Mouse (Mus musculus) intestine, postnatal 0 days (tissue): ENCODE measurements around the gene Tcerg1l. TPM values are rescaled to one million over a fixed set of nuclear protein-coding genes. Genes with fewer than 3 reads are reported as not detected.

Source experiments
- ATAC-seq: fragments of 200-750 bp; cut with Nextera tagmentation; 2 replicates; pipeline ENCODE4 v1.8.0; 2017; ENCODE audit warnings: mild to moderate bottlenecking, moderate TSS enrichment, moderate library complexity
- H3K27ac ChIP-seq: fragments of 300-500 bp; sonication (generic); 2 replicates; pipeline ENCODE4 v1.5.1; 2014; ENCODE audit warnings: mild to moderate bottlenecking, low read depth, low read length, moderate library complexity
- H3K27me3 ChIP-seq: fragments of 300-500 bp; sonication (generic); replicated peaks from 2 replicates; pipeline ENCODE4 v1.6.1; 2014; ENCODE audit warnings: low read length, mixed read lengths; ENCODE audit not compliant: control insufficient read depth, insufficient read depth
- H3K36me3 ChIP-seq: fragments of 300-500 bp; sonication (generic); 2 replicates; pipeline ENCODE4 v1.6.1; 2014; ENCODE audit warnings: mild to moderate bottlenecking, moderate library complexity; ENCODE audit not compliant: control insufficient read depth, insufficient read depth
- H3K4me1 ChIP-seq: fragments of 300-500 bp; sonication (generic); replicated peaks from 2 replicates; pipeline ENCODE4 v1.6.1; 2014; ENCODE audit warnings: antibody characterized with exemption, low read length, mixed read lengths; ENCODE audit not compliant: control insufficient read depth, insufficient read depth
- H3K4me2 ChIP-seq: fragments of 300-500 bp; sonication (generic); replicated peaks from 2 replicates; pipeline ENCODE4 v1.6.1; 2014; ENCODE audit warnings: low read depth, mild to moderate bottlenecking, moderate library complexity
- H3K4me3 ChIP-seq: fragments of 300-500 bp; sonication (generic); 2 replicates; pipeline ENCODE4 v1.5.1; 2014; ENCODE audit warnings: low read depth, low read length
- H3K9ac ChIP-seq: fragments of 300-500 bp; sonication (generic); 2 replicates; pipeline ENCODE4 v1.6.1; 2014; ENCODE audit warnings: mild to moderate bottlenecking, low read depth, low read length
- H3K9me3 ChIP-seq: fragments of 300-500 bp; sonication (generic); 2 replicates; pipeline ENCODE4 v1.6.1; 2016; ENCODE audit warnings: mixed run types; ENCODE audit not compliant: control insufficient read depth
- CTCF ChIP-seq: sonication (generic); IDR thresholded peaks from 2 replicates; pipeline ENCODE4 v1.5.1; 2016; ENCODE audit warnings: low read depth, mild to moderate bottlenecking, control low read depth, antibody characterized with exemption, moderate library complexity
- WGBS: fragments of 180-500 bp; shearing (Covaris S2); extraction: QIAGEN DNeasy Blood & Tissue Kit; methylation state at CpG from one replicate; pipeline ENCODE4 v1.1.7; 2014; 5-methylcytosine and 5-hydroxymethylcytosine counted together
- polyA plus RNA-seq: library from polyadenylated mRNA; unstranded; fragments of >200 nt; fragmentation: Nextera tagmentation; extraction: Ambion mirVana; gene quantifications from 2 replicates; pipeline ENCODE4 v1.2.1, GENCODE M21; 2015

Gene Tcerg1l
- polyA plus RNA-seq: 0.29 and 0.55 TPM in 2 replicates

DNA sequence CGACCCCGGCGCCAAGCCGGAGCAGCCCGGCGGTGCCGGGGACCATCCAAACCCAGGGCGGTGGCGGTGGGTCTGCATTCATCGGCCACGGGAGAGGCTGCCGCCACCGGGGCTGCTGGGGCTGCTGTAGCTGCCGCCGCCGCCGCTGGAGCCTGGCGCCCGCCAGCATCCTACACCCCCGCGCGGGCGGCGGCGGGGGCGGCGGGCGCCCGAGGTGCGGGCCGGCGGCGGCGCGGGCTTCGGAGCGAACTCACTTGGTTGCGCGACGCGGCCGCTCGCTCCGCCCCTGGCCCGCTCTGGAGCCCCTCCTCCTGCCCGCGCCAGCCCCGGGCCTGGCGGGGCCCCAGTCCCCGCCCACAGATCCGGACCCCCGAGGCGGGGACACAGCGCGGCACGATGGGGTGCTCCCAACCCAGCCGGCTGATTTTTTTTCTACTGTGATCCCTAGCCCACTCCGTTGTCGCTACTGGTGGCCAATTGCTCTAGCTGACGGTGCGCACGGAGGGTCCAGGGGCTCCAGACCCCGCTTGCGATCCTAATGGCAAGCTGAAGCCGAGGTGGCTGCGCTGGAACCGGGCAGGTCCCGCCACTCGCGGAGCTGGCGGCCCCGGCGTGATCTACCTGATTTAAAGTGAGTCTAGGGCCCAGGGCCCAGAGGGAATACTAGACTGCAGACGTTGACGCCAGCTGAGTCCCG lies at the start of gene Tcerg1l:
Gene Tcerg1l, minus strand, starts transcription at position 246 of the 697 bp plus-strand sequence.
- no peaks in the 10 kb centered on the region for H3K4me1 ChIP-seq
- H3K27me3 ChIP-seq: peaks cover 34% of the 10 kb centered on the region
- no peaks in the 10 kb centered on the region for H3K9me3 ChIP-seq
- no peak within 1 kb of the TSS for H3K27ac ChIP-seq
- no peak for ATAC-seq
- no peaks in the 10 kb centered on the region for H3K36me3 ChIP-seq
- peak within 1 kb of the TSS; percentile 36 for H3K4me3 ChIP-seq
- under 1% methylated on average over 72 of the region's 76 CpGs for WGBS
- TF ChIP-seq CTCF: no peak
- H3K9ac ChIP-seq: no peak within 1 kb of the TSS
- H3K4me2 ChIP-seq: peak within 1 kb of the TSS; percentile 62

DNA sequence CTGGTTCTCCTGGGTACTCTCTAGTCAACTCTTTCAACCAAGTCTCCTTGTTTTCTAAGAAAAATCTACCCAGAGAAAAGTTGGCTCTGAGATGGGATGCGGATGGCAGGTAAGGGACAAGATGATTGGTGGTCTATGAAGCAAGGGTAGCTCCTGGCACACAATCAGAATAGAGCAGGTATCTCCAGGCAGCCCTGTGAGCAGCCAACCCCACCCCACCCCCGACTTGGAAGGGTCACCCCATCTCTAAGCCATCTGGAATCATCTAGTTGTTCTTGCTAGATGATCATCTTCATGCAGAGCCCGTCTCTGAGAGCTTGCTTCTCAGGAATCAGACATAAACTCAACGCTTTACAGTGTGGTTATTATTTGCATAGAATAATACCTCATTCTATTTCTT lies 44.6 kb upstream of the Tcerg1l start:
- WGBS: 71% methylated on average over 4 of the region's 4 CpGs
- Histone ChIP-seq H3K4me1 (no peaks in the 10 kb centered on the region), H3K36me3 (no peaks in the 10 kb centered on the region), H3K9me3 (no peaks in the 10 kb centered on the region), H3K27me3 (no peaks in the 10 kb centered on the region), H3K9ac (no peak overlapping the region), H3K4me2 (no peak overlapping the region), H3K27ac (no peak overlapping the region), H3K4me3 (no peak overlapping the region)
- ATAC-seq: no peak
- TF ChIP-seq CTCF: no peak

DNA sequence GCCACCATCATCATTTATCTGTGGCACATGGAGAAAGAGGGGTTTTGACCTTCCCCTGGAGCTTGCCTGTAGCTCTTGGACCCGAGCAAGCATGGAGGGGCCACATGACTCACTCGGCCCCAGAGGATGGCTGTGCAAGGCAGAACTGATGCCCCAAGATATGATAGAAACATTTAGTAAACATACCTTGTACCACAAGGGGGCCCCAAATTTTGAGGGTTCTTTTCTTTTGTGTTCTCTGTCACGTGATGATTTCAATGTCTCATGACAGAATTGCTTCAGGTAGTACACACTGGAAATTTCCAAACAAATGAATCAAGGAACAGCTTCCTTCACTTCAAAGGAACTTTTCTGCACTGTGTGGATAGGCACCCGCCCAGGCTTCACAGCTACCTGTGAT lies 35.0 kb upstream of the Tcerg1l start:
- ATAC-seq: no peak
- Histone ChIP-seq H3K9ac (no peak overlapping the region), H3K4me3 (no peak overlapping the region), H3K4me2 (no peak overlapping the region), H3K27me3 (no peaks in the 10 kb centered on the region), H3K9me3 (no peaks in the 10 kb centered on the region), H3K36me3 (no peaks in the 10 kb centered on the region), H3K4me1 (no peaks in the 10 kb centered on the region), H3K27ac (no peak overlapping the region)
- WGBS: 55% methylated on average over 4 of the region's 4 CpGs
- no peak for TF ChIP-seq CTCF

DNA sequence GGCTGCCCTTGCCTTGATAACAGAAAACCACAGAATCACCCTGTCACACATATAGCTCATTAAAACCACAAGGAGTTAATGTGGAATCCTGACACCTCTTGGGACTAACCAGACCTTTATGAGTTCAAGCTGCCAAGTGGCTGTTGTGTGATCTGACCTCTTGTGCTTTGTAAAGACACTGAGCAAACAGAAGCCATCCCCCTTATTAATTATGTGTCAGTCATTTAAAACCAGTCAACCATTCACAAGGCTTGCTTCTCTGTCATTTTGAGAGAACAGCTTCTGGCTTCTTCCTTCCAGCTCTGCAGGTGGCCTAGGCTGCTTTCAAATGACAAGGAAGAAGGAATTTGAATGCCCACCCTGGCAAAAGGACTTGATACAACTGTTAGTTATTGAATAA lies 33.9 kb upstream of the Tcerg1l start:
- Histone ChIP-seq H3K4me3 (no peak overlapping the region), H3K36me3 (no peaks in the 10 kb centered on the region), H3K27ac (no peak overlapping the region), H3K4me1 (no peaks in the 10 kb centered on the region), H3K9ac (no peak overlapping the region), H3K9me3 (no peaks in the 10 kb centered on the region), H3K27me3 (no peaks in the 10 kb centered on the region), H3K4me2 (no peak overlapping the region)
- TF ChIP-seq CTCF: no peak
- ATAC-seq: no peak

DNA sequence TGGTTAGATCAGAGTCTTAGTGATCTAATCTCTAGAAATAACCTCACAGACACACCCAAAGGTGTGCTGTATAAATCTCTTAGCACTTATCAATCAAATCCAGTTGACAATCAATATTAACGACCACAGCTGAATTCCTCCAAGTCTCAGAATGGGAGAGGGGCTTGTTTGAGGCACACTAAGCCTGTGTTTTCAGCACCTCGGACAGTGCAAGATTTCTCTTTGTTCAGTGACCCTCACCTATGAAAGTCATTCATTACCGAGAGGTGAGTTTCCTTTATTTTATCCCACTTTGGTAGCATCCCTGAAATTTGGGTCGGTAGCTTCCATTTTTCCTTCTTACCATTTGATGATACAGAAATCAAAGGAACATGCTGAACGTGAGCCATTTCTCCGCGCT lies 32.4 kb upstream of the Tcerg1l start:
- Histone ChIP-seq H3K4me2 (no peak overlapping the region), H3K27ac (no peak overlapping the region), H3K27me3 (no peaks in the 10 kb centered on the region), H3K9ac (no peak overlapping the region), H3K4me3 (no peak overlapping the region), H3K4me1 (no peaks in the 10 kb centered on the region), H3K36me3 (no peaks in the 10 kb centered on the region), H3K9me3 (no peaks in the 10 kb centered on the region)
- ATAC-seq: no peak
- 51% methylated on average over 7 of the region's 7 CpGs for WGBS
- no peak for TF ChIP-seq CTCF

DNA sequence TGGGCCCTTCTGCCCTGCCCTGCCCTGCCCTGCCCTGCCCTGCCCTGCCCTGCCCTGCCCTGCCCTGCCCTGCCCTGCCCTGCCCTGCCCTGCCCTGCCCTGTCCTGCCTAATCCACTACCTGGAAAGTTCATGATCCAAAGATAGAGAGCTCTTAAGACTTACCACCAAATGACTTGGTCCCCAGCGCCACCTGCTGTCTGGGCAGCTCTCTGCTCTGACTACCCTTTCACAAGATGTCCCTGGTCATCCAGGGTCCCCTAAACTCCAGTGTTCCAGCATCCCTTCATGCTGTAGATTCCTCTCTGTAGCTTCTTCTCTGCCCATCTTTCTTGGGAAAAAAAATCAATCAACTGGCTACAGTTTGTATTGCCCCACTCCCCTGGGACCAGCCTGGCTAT lies 31.3 kb upstream of the Tcerg1l start:
- no peak overlapping the region for H3K4me2 ChIP-seq
- H3K4me1 ChIP-seq: no peaks in the 10 kb centered on the region
- H3K4me3 ChIP-seq: no peak overlapping the region
- no peak overlapping the region for H3K9ac ChIP-seq
- 50% methylated on average over 1 of the region's 1 CpGs for WGBS
- no peaks in the 10 kb centered on the region for H3K36me3 ChIP-seq
- TF ChIP-seq CTCF: peak; percentile 66
- H3K9me3 ChIP-seq: no peaks in the 10 kb centered on the region
- H3K27me3 ChIP-seq: no peaks in the 10 kb centered on the region
- H3K27ac ChIP-seq: no peak overlapping the region
- ATAC-seq: no peak
